Mouse (Mus musculus): ENCODE results near the gene Dmd. TPM values are rescaled to one million over a fixed set of nuclear protein-coding genes. Genes with fewer than 3 reads are reported as not detected.
A peak's percentile ranks its signal among the peaks of the same experiment; 100 is the strongest.

Gene Dmd
- total RNA-seq, 2 experiments from 2014 or later, result 78.9 to 96.8 TPM

DNA sequence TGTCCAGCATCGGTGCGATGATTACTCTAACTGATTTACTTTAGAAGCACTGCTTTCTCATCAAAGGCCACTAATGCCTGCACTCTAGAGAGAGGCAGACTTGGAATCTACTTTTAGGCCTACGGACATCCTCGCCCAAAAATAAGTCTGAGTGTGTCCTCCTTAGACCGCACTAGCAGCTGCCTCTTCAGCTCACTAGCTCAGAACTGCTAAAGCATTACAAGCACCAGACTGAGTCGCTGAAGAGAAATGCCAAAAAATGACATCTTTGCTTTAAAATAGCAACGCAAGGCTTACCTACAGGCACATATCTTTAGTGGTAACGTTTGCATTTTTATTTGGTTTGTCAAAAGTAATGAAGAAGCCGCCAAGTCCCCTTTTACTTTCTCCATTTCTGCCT, 2098.0 kb downstream of the Dmd start:
- DNase-seq (ENCODE audit: low spot score), result no peak

DNA sequence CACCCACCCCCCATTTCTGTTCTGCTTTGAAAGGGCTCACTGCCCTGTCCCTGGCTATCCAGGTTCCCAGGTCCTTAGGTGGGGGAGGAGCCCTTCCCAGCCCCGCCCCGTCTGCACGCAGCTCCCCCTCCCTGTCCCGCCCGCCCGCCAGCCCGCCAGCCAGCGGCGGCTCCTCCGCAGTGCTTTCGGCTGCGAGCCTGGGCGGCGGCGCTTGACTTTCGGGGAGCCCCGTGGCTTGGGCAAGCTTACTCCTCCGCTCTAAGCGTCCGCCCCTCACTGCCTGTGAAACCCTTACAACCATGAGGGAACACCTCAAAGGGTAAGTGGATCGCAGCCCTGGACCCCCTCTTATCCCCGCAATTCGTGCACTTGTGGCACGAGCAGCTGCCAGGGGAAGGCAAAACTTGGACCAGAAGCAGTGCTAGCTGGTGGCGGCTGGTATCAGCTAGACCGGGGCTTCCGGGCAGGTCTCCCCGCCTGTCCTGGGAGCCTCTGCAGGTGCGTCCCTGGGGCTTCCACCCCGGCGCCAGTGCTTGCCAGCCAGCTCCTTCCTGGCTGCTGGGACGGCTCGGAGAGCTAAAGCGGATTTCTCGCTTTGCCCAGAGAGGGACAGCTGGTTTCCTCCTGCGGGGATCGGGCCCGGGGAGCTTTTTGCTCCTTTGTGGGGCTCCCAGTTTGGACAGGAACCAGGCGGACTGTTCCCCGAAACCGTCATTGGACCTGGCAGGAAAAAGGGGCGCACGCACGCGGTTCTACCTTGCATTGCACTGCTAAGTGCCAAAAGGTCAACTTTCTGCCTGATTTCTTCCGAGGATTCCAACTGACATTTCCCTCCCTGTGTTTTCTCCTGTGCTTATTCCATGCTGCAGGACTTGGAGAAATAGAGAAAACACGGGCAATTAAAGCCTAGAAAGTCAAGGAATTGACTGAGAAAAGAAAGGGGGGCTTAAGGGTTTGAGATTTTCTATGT, 2099.8 kb downstream of the Dmd start:
- peak; percentile 35 for DNase-seq (ENCODE audit: low spot score)

DNA sequence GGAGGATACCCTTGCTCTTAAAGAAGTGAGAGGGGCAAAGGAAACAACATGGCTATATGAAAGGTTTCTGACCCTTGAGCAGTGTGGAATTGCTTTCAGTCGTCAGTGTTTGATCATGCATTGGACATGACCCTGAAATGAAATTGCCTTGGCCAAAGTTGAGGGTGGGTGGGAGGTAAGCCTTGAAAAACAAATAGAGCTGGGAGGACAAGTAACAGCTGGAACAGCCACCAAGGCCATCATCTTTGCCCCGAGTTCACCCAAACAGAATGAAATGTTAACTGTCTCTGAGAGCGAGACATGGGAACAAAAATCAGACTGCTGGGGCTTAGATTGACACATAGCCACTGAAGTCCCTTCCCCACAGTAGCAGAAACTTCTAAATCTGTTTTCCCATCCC, 2100.9 kb downstream of the Dmd start:
- no peak for DNase-seq (ENCODE audit: low spot score)

DNA sequence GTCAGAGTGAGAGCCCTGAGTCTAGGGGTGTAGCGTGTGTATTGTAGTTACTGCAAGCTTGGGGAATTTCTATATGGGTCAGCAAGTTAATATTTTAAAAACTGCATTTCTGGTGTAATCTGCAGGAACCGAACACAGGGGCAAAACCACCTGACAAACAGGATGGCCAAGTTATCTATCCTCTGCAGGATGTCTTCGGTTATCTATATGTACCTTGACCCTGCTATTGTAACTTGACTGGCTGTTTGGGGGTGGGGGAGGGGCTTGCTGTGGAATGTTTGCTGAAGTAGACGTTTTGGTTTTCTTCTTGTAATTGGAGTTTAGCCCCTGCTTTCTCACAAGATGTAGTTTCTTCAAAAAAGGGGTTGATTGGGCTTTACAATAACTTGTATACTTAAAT, 2124.9 kb downstream of the Dmd start:
- no peak for DNase-seq (ENCODE audit: low spot score)

DNA sequence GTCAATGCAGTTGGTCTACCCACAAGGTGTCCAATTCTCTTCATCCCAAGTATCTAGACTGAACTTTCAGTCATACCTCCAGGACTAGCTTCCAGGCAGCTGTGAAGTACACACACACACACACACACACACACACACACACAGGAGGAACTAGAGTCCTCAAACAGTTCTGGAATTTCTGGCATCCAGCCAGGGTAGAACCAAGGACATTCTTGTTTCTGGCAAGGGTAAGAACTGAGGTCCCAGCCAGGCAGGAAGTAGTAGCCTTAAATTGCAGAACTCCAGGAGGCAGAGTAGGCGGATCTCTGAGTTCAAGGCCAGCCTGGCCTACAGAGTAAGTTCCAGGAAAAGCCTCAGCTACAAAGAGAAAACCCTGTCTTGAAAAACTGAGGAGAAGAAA, 2128.2 kb downstream of the Dmd start:
- DNase-seq (ENCODE audit: low spot score), result peak; percentile 3

DNA sequence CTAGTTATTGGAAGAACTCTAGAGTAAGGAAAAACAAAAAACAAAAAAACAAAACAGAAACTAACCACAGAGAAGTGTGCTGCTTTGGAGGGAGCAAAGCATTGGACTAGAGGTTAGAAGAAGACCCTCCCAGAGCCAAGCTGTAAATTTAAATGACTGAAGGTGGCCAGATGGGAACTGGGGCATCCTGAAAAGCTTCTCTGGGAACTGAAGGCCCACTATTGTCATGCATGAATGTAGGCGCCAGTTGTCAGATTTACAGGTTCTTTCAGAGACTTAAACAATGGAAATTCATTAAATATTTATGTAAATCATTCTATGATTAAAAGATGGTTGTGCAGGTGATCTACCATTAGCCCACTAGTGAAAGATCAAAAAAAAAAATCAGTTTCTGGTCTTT, 2128.9 kb downstream of the Dmd start:
- DNase-seq (ENCODE audit: low spot score), result no peak

DNA sequence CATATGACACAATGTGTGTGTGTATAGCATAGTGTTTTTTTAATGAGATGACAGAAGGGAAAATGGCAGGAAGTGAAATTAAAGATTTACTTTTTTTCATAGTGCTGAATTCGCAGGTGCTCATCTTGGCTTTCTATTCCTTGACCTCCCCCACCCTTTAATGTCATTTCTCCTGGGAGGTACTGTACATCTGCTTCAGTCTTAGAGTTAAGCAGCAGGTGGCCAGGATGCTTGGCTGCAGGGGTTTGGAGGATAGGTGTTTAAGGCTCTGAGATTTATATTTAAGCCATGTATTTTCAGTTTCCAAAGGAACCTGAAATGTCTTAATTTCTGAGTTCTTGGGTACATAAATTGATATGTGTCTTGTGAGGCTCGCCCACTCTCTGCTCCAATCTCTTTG, 2130.5 kb downstream of the Dmd start:
- no peak for DNase-seq (ENCODE audit: low spot score)

DNA sequence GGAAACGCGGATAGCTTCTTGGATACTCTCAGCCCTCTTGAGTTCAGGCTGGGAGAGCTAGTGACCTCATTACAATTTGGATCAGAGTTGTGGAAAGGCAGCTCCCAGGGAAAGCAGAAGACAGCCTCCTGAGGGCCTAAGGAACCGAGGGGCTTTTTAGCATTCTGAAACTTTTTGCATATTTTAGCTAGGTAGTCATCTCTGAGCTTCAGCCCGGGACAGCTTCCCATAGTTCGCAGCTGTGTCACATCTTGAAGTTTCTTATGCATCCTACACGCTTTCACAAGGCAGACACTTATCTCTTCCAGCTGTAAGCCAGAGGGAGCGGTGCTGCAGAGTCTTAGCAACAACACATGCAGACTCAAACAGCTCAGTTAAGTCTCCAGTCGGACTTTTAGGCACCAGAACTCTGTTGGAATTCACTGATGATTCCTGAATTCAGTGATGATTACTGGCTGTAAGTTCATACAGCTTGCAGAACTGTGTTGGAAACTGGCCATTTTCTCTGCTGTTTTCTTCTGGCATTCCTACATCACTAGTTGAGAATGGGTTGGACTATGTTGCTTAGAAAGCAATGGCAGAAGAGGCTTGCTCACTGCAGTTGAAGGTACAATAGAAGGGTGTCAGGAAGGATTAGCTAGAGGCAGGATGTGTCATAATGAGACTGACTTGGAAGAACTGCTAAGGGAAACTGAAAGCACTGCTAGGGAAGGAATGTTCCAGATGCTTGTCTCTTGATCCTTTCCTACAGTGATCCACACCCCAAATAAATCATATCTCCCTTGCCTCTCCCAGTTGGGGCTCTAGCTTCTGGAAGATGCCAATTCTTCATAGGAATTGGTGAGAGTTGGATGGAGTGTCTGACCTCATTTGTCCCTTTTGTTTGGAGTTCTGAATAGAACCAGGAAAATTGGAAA, 2135.8 kb downstream of the Dmd start:
- DNase-seq (ENCODE audit: low spot score), result peak; percentile 10

DNA sequence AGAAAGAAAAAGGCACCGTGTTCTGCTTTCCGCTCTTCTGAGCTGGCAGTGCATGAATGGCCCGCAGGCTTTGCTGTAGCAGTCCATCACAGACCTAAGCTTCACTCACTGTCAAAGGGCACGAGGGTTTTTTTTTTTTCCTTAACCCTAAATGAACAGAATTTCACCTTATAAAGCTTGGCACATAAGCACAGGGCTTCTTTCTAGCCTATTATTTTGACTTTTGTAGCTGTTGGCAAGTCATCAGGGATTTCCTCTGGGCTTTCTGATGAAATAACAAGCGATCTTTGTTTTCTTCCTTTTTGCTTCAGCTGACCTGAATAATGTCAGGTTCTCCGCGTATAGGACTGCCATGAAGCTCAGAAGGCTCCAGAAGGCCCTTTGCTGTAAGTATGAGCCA, 2140.8 kb downstream of the Dmd start:
- no peak for DNase-seq (ENCODE audit: low spot score)

DNA sequence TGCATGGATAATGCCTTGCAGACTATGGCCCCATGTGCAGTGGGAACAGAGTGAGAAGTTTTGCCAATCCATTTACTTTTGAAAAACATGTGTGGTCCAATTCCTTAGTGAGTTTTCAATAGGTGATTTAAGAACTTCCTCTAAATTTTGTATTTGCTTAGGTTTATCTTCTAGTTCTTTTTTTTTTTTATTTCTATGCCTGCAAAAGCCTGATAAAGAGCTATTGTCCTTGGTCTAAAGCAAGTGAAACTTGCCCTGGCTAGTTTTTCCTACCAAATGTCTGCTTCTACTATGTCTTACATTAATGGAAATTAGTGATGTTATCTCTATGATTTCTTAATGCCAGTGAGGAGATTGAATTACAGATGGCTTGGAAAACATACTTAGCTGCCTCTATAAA, 2144.7 kb downstream of the Dmd start:
- no peak for DNase-seq (ENCODE audit: low spot score)

DNA sequence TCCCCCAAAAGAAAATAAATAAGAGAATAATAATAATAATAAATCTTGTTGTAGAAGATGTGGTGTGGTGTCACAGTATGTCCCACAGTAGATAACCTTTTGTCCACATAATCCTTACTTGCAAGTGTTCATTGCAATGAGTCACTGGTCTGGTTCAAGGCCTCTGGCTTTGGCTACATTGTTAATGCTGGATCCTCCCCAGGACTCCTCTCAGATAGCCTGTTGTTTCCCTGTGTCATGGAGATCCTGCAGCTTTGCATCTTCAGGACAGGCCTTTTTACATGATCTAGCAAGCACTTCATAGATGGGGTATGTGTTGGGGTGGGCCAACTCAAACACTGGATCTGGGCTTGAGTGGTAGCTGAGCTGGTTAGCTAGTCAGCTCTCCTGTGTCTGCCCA, 2150.0 kb downstream of the Dmd start:
- no peak for DNase-seq (ENCODE audit: low spot score)

DNA sequence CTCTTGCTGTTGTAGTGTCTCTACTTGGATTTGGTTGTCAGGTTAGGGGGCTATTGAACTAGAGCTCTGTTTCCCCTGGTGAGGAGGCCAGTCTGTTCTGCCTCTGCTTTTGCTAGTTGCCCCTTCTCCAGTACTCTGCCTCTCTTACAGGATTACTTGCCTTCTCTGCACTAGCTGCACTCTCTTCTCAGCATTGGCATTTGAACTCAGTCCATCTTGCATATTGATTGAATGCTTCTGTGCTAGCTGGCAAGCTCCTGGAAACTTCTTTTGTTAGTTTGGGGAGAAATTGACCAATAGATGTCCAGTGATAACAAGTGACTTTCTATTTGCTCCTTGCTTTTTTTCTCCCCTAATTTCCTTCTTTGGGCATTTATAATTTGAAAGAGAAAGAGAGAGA, 2163.7 kb downstream of the Dmd start:
- no peak for DNase-seq (ENCODE audit: low spot score)

DNA sequence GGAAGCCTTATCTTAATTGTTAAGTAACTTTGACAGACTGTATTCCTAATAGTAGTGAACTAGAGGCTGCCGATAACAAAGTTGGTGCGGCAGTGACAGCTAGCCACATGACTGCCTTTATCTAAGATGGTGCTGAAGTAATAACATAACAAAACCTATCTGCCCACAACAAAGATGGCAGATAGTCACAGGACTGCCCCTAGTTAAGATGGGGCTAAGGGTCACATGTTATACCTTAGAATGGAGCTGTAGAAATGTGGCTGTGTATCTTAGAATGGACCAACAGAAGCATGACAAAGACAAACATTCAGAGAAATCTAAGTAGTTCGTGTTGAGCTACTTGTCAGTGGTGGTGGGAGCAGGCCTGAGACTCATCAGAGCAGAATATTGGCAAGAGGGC, 2184.0 kb downstream of the Dmd start:
- no peak for DNase-seq (ENCODE audit: low spot score)

DNA sequence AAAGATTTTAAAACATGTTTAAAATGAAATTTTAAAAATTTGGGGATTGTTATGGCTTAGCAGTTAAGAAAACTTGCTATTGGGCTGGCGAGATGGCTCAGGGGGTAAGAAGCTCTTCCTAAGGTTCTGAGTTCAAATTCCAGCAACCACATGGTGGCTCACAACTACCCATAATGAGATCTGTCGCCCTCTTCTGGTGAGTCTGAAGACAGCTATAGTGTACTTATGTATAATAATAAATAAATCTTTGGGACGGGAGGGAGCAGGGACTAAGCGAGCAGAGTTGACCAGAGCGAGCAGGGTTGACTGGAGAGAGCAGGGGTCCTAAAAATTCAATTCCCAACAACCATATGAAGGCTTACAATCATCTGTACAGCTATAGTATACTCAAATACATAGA, 2188.6 kb downstream of the Dmd start:
- DNase-seq (ENCODE audit: low spot score), result no peak

DNA sequence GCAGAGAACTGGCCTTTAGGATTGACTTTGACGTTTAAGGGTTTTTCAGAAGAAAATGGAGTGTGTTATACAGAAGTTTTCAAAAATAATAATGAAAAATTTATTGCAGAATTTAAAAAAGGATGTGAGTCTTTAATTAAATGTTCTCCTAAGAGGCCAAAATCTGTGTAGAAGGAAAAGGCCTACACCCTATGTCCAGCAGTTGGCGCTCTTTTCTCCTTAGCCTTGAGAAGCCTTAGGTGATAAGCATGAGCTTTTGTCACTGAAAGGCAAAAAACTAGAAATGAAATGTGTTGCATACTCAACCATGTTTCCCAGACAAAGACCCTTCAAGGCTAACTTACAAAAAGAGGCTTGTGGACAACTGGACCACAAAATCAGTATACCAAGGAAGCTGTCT, 2222.6 kb downstream of the Dmd start:
- DNase-seq (ENCODE audit: low spot score), result no peak

DNA sequence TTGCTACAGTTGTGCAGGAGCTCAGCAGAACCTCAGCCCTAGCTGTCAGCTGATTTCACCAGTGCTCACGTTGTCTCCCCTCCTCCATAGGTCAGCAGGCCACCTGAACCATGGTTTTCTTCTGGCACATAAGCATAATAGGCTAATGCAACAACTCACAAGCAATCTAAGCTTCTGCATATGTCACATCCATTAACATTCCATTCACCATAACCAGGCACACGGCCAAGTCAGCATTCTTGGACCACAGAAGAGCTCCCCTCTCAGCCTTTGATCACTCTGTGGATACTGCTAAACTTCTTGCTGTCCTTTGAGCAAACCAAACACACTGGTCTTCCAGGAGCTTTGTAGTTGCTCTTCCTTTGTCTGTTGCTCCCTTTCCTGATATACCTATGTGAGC, 2238.9 kb downstream of the Dmd start:
- peak; percentile 1 for DNase-seq (ENCODE audit: low spot score)

DNA sequence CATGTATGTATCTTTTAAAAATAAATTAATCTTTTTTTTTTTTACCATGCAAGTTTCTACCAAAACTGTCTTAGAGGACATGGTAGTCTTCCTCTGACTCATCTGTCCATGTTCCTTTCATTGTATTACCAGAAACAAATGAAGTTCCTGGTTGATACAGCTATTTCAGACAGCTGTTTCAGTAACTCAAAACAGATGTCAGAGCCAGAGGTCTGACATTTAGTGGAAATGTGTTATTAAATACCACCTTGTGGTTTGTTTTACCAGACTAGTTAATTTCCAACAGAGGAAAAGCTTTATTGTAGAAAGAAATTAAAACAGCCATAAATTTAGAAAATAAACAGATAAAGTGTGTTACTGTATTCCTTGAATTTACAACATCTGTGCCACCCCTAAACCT, 2245.2 kb downstream of the Dmd start:
- no peak for DNase-seq (ENCODE audit: low spot score)

DNA sequence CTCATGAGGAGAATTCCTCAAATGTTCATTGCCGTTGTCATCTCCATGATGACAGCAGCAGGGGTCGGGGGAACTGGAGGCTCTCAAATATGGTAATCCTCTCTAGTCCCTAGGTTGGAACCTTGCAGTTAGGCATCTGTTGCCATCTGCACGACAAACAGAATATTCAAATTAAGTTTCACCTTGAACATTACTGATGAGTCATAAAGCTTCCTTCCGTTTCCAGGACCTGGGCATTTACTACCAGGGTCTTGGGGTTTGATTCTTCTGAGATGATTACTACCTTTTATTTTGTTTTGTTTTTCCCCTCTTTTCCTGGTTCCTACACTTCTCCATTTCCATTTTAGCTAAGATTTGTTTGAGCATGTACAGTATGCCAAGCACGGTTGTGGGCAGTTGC, 2249.0 kb downstream of the Dmd start:
- DNase-seq (ENCODE audit: low spot score), result no peak

DNA sequence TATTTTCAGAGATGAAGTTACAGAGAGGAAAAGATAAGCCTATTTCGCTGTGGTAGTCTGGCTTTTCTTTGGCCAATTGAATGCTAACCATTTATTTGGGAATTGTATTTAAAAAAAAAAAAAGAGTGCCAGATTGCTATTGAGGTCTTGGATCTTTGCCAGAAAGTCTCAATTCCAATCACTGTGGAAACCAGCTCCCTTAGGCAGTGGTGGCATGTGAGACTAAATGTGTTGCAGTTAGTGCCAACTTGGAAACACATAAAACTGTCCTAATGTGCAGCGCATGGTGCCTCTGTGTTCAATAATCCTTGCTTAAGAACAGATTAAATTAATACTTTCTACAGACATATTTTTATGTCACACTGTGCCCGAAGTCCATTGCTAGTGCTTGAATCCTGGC, 2250.7 kb downstream of the Dmd start:
- DNase-seq (ENCODE audit: low spot score), result no peak

DNA sequence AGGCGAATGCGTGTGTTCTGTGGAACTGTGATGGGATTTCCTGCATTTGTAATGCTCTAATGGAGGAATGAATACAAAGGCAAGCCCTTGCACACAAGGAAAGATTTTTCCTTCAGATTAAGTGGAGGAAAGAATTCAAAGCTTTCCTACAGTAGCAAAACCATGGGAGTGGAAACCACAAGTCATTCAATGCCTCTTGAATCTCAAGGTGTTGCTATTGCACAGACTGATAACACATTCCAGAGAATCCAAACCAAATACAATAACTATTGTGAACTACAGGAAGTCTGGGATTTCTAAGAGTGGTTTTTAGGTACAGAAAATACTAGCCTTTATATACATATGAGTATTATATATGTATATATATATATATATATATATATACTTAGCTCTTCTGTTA, 2258.3 kb downstream of the Dmd start:
- no peak for DNase-seq (ENCODE audit: low spot score)

DNA sequence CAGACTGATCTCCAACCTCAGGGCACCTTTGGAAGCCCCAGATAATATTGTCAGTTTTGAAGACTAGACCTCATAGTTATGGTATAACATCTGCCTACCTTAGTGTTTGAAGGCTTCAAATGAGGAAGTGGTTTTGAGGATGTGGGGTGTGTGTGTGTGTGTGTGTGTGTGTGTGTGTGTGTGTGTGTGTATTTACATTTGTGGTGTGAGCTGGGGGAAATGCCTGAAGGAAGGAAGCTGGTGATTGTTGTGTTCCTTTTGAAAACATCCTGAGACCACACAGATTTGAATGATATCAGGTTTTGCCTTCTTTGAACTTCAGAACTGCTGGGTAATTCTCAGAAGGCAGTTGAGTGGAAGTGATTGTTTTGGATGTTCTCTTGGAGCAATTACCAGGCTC, 2278.2 kb downstream of the Dmd start:
- no peak for DNase-seq (ENCODE audit: low spot score)

DNA sequence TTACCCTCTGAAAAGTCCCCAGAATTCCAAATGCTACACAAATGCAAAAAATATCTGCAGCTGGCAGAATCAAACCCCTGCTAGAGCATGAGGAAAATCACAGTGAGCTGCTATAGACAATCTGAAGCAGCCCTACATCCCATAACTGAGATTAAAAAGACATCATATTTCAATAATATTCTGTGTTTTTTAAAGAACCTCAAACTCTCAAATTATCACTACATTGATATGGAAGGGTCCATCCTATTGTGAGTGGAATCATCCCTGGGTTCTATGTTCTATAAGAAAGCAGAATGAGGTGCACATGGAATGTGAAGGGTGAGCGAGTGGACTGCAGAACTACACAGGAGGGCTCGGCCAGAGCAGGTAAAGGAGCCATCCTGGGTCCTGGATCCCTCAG, 2300.7 kb downstream of the Dmd start, which contains the start of gene Fthl17a:
Gene Fthl17a, plus strand, starts transcription at position 301 of the 400 bp plus-strand sequence.
- DNase-seq (ENCODE audit: low spot score), result no peak

All from gastrocnemius, adult 18-20 months (tissue).